Mouse (Mus musculus): ENCODE data around the gene Gal.

DNA sequence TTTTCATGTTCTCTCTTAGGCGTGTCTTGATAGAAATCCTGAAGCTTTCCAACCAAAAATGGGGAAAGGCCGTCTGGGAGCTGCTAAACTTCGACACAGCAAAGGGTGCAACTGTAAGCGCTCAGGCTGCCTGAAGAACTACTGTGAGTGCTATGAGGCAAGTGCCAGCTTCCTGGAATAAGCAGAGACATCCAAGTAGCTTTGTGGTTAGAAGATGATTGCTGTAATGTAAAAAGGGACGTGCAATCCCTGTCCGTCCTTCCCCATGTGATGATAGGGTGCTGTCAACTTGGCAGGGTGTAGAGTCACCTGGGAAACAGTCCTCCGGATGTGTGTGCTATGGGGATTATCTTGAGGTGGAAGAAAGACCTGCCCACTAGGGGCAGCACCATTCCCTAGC, 10.3 kb downstream of the Gal start:
- TF ChIP-seq EP300 (IDR thresholded peaks at IDR 0.05; ENCODE audit: low read length), result no peak
- TF ChIP-seq ZKSCAN1 (IDR thresholded peaks at IDR 0.05; ENCODE audit: borderline replicate concordance, low read depth, low read length), result no peak
- no peak for TF ChIP-seq CTCF (conservative IDR thresholded peaks at IDR 0.05 in 1 of 2, IDR thresholded peaks at IDR 0.05 in 1 of 2; ENCODE audit: low read depth in 2 of 2, low read length in 2 of 2)
- TF ChIP-seq UBTF (IDR thresholded peaks at IDR 0.05; ENCODE audit: low read depth, low read length), result no peak

All from CH12.LX (cell line).